Mouse (Mus musculus): ENCODE results near the gene Sema7a. TPM values are rescaled to one million over a fixed set of nuclear protein-coding genes. Genes with fewer than 3 reads are reported as not detected.

Gene Sema7a
- polyA plus RNA-seq, 1 experiment from 2014 or later = 0.34 TPM

GRCm38 (mm10) chr9:57910254-57911160 is 29.4 kb upstream of the Sema7a start, which contains the start of gene Ubl7:
Gene Ubl7 (plus strand): TSS chr9:57910979.
- no peaks in the 10 kb centered on the region for H3K9me3 ChIP-seq (replicated peaks; ENCODE audit: control insufficient read depth, low read length)
- under 1% methylated on average over 47 of the region's 47 CpGs for WGBS
- H3K36me3 ChIP-seq (ENCODE audit: control insufficient read depth, insufficient read depth, low read length) = no peaks in the 10 kb centered on the region
- H3K27me3 ChIP-seq (ENCODE audit: control insufficient read depth, insufficient read depth, low read length) = no peaks in the 10 kb centered on the region
- H3K9ac ChIP-seq (ENCODE audit: low read length) = peak within 1 kb of the TSS; percentile 80
- peaks cover 6% of the 10 kb centered on the region for H3K4me1 ChIP-seq (ENCODE audit: control insufficient read depth, insufficient read depth, low read length)
- peak; percentile 97 for ATAC-seq (ENCODE audit: insufficient read depth, low FRiP score)
- peak within 1 kb of the TSS; percentile 91 for H3K4me2 ChIP-seq (ENCODE audit: low read depth, low read length)
- peak within 1 kb of the TSS; percentile 78 for H3K27ac ChIP-seq (ENCODE audit: low read length)
- H3K4me3 ChIP-seq (replicated peaks; ENCODE audit: low read length) = peak within 1 kb of the TSS; percentile 69

- H3K27ac ChIP-seq (ENCODE audit: low read length) = no peak overlapping the region
- 96% methylated on average over 5 of the region's 5 CpGs for WGBS
- no peak for ATAC-seq (ENCODE audit: insufficient read depth, low FRiP score)
Observed at GRCm38 (mm10) chr9:57912571-57912970, 27.3 kb upstream of the Sema7a start.

GRCm38 (mm10) chr9:57921491-57922060 is 18.3 kb upstream of the Sema7a start:
- WGBS = 93% methylated on average over 9 of the region's 9 CpGs
- H3K36me3 ChIP-seq (ENCODE audit: control insufficient read depth, insufficient read depth, low read length) = peaks cover 24% of the 10 kb centered on the region; the same call in 1 of the 2 replicates
- ATAC-seq (ENCODE audit: insufficient read depth, low FRiP score) = no peak

More at GRCm38 (mm10) chr9:57912571-57912970, 27.3 kb upstream of the Sema7a start:
- no peaks in the 10 kb centered on the region for H3K36me3 ChIP-seq (ENCODE audit: control insufficient read depth, insufficient read depth, low read length)
- no peaks in the 10 kb centered on the region for H3K27me3 ChIP-seq (ENCODE audit: control insufficient read depth, insufficient read depth, low read length)
- H3K9me3 ChIP-seq (replicated peaks; ENCODE audit: control insufficient read depth, low read length) = no peaks in the 10 kb centered on the region
- H3K9ac ChIP-seq (ENCODE audit: low read length) = no peak overlapping the region
- no peak overlapping the region for H3K4me3 ChIP-seq (replicated peaks; ENCODE audit: low read length)
- no peak overlapping the region for H3K4me2 ChIP-seq (ENCODE audit: low read depth, low read length)
- H3K4me1 ChIP-seq (ENCODE audit: control insufficient read depth, insufficient read depth, low read length) = peaks cover 6% of the 10 kb centered on the region

DNA sequence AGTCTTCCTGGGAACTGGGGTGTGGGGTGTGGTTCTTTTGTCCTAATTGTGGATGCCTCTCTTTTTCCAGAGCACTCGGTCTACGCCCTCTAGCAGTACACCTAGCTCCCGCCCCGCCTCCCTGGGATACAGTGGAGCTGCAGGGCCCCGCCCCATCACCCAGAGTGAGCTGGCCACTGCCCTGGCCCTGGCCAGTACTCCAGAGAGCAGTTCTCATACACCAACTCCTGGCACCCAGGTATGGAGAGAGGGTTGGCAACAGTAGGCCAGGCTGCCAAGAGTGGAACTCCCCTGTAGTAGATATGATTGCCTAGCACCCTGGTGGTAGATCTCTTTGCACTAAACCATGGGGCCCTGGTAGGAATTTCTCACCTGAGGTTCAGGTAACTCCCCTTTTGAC is 17.5 kb upstream of the Sema7a start:
- H3K9me3 ChIP-seq (replicated peaks; ENCODE audit: control insufficient read depth, low read length) = no peaks in the 10 kb centered on the region
- no peak for ATAC-seq (ENCODE audit: insufficient read depth, low FRiP score)
- H3K4me1 ChIP-seq (ENCODE audit: control insufficient read depth, insufficient read depth, low read length) = no peaks in the 10 kb centered on the region
- WGBS = 87% methylated on average over 5 of the region's 5 CpGs
- peaks cover 24% of the 10 kb centered on the region; the same call in 1 of the 2 replicates for H3K36me3 ChIP-seq (ENCODE audit: control insufficient read depth, insufficient read depth, low read length)
- no peak overlapping the region for H3K4me3 ChIP-seq (replicated peaks; ENCODE audit: low read length)
- H3K27me3 ChIP-seq (ENCODE audit: control insufficient read depth, insufficient read depth, low read length) = no peaks in the 10 kb centered on the region
- H3K9ac ChIP-seq (ENCODE audit: low read length) = no peak overlapping the region
- no peak overlapping the region for H3K27ac ChIP-seq (ENCODE audit: low read length)
- no peak overlapping the region for H3K4me2 ChIP-seq (ENCODE audit: low read depth, low read length)

More at GRCm38 (mm10) chr9:57921491-57922060, 18.3 kb upstream of the Sema7a start:
- H3K9ac ChIP-seq (ENCODE audit: low read length) = no peak overlapping the region
- H3K4me1 ChIP-seq (ENCODE audit: control insufficient read depth, insufficient read depth, low read length) = no peaks in the 10 kb centered on the region
- no peaks in the 10 kb centered on the region for H3K27me3 ChIP-seq (ENCODE audit: control insufficient read depth, insufficient read depth, low read length)
- H3K9me3 ChIP-seq (replicated peaks; ENCODE audit: control insufficient read depth, low read length) = no peaks in the 10 kb centered on the region
- H3K27ac ChIP-seq (ENCODE audit: low read length) = no peak overlapping the region
- no peak overlapping the region for H3K4me2 ChIP-seq (ENCODE audit: low read depth, low read length)
- H3K4me3 ChIP-seq (replicated peaks; ENCODE audit: low read length) = no peak overlapping the region

DNA sequence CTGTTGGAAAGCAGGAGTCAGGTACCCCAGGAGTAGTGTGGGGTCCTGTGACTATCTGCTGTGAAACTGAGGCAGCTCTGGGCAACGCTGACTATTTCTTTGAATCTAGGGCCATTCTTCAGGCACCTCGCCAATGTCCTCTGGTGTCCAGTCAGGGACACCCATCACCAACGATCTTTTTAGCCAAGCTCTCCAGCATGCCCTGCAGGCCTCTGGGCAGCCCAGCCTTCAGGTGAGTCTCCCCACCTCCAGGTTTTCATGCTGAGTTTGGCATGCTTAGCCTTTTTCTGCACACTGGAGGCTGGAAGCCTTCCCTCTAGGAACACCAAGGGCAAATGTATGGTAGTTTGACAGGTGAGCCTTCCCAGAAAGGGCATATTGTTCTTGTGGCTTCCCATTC is 16.9 kb upstream of the Sema7a start:
- Histone ChIP-seq H3K4me2 (ENCODE audit: low read depth, low read length) (no peak overlapping the region), H3K27ac (ENCODE audit: low read length) (no peak overlapping the region), H3K4me3 (replicated peaks; ENCODE audit: low read length) (no peak overlapping the region), H3K27me3 (ENCODE audit: control insufficient read depth, insufficient read depth, low read length) (no peaks in the 10 kb centered on the region), H3K9me3 (replicated peaks; ENCODE audit: control insufficient read depth, low read length) (no peaks in the 10 kb centered on the region), H3K9ac (ENCODE audit: low read length) (no peak overlapping the region), H3K4me1 (ENCODE audit: control insufficient read depth, insufficient read depth, low read length) (no peaks in the 10 kb centered on the region), H3K36me3 (ENCODE audit: control insufficient read depth, insufficient read depth, low read length) (peaks cover 24% of the 10 kb centered on the region)
- 88% methylated on average over 3 of the region's 3 CpGs for WGBS
- ATAC-seq (ENCODE audit: insufficient read depth, low FRiP score) = no peak

- WGBS = 74% methylated on average over 5 of the region's 5 CpGs
- H3K27ac ChIP-seq (ENCODE audit: low read length) = no peak overlapping the region
- no peaks in the 10 kb centered on the region for H3K4me1 ChIP-seq (ENCODE audit: control insufficient read depth, insufficient read depth, low read length)
- ATAC-seq (ENCODE audit: insufficient read depth, low FRiP score) = no peak
- no peak overlapping the region for H3K4me3 ChIP-seq (replicated peaks; ENCODE audit: low read length)
- no peaks in the 10 kb centered on the region; the same call in 1 of the 2 replicates for H3K36me3 ChIP-seq (ENCODE audit: control insufficient read depth, insufficient read depth, low read length)
- H3K9ac ChIP-seq (ENCODE audit: low read length) = no peak overlapping the region
- H3K27me3 ChIP-seq (ENCODE audit: control insufficient read depth, insufficient read depth, low read length) = no peaks in the 10 kb centered on the region
- no peaks in the 10 kb centered on the region for H3K9me3 ChIP-seq (replicated peaks; ENCODE audit: control insufficient read depth, low read length)
- no peak overlapping the region for H3K4me2 ChIP-seq (ENCODE audit: low read depth, low read length)
Observed at GRCm38 (mm10) chr9:57931166-57931767, 8.6 kb upstream of the Sema7a start.

DNA sequence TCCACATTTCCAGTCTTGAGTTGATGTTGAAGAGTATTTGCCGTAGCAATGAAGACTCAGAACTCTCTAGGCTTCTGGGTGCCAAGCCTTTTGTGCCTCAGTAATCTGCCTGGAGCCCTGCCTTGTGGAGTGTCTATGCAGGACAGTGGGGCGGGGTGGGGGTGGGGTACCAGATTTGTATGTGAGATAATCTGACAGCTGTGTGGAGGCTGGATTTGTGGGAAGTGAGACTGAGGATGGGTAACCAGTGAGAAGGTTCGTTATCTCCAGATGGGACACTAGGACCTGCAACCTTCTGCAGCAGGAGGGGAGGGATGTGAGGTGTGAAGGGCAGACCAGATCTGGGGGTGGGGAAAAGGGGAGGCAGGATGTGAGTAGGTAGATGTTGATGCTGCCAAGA is 7.7 kb upstream of the Sema7a start:
- no peak overlapping the region for H3K4me3 ChIP-seq (replicated peaks; ENCODE audit: low read length)
- no peaks in the 10 kb centered on the region for H3K27me3 ChIP-seq (ENCODE audit: control insufficient read depth, insufficient read depth, low read length)
- H3K36me3 ChIP-seq (ENCODE audit: control insufficient read depth, insufficient read depth, low read length) = no peaks in the 10 kb centered on the region; the same call in 1 of the 2 replicates
- H3K9ac ChIP-seq (ENCODE audit: low read length) = no peak overlapping the region
- 66% methylated on average over 3 of the region's 3 CpGs for WGBS
- no peak overlapping the region for H3K4me2 ChIP-seq (ENCODE audit: low read depth, low read length)
- H3K27ac ChIP-seq (ENCODE audit: low read length) = no peak overlapping the region
- no peaks in the 10 kb centered on the region for H3K9me3 ChIP-seq (replicated peaks; ENCODE audit: control insufficient read depth, low read length)
- no peak for ATAC-seq (ENCODE audit: insufficient read depth, low FRiP score)
- no peaks in the 10 kb centered on the region for H3K4me1 ChIP-seq (ENCODE audit: control insufficient read depth, insufficient read depth, low read length)

GRCm38 (mm10) chr9:57932831-57933602 is 6.9 kb upstream of the Sema7a start:
- peaks cover 2% of the 10 kb centered on the region; the same call in 1 of the 2 replicates for H3K27me3 ChIP-seq (ENCODE audit: control insufficient read depth, insufficient read depth, low read length)
- no peak overlapping the region for H3K27ac ChIP-seq (ENCODE audit: low read length)
- H3K4me2 ChIP-seq (ENCODE audit: low read depth, low read length) = no peak overlapping the region
- ATAC-seq (ENCODE audit: insufficient read depth, low FRiP score) = no peak
- no peaks in the 10 kb centered on the region for H3K4me1 ChIP-seq (ENCODE audit: control insufficient read depth, insufficient read depth, low read length)
- H3K36me3 ChIP-seq (ENCODE audit: control insufficient read depth, insufficient read depth, low read length) = no peaks in the 10 kb centered on the region; the same call in 1 of the 2 replicates
- WGBS = 71% methylated on average over 6 of the region's 6 CpGs
- no peak overlapping the region for H3K4me3 ChIP-seq (replicated peaks; ENCODE audit: low read length)
- H3K9me3 ChIP-seq (replicated peaks; ENCODE audit: control insufficient read depth, low read length) = no peaks in the 10 kb centered on the region
- H3K9ac ChIP-seq (ENCODE audit: low read length) = no peak overlapping the region
